Mouse (Mus musculus) thymus, adult 2 months (tissue): Measurements from ENCODE around the gene Unc79. TPM values are rescaled to one million over a fixed set of nuclear protein-coding genes. Genes with fewer than 3 reads are reported as not detected.

Source experiments
- DNase-seq: peaks from one replicate; pipeline ENCODE4 v3.0.0; 2021
- H3K27ac ChIP-seq: fragments of 200-500 bp; 2 replicates; pipeline ENCODE4 v1.5.1; 2012; ENCODE audit warnings: low read length, control low read depth; ENCODE audit not compliant: control insufficient read depth, insufficient read depth
- H3K27me3 ChIP-seq: fragments of 200-500 bp; 2 replicates; pipeline ENCODE4 v1.6.1; 2012; ENCODE audit warnings: mild to moderate bottlenecking, low read length, moderate library complexity, mixed read lengths; ENCODE audit not compliant: control insufficient read depth, insufficient read depth
- H3K36me3 ChIP-seq: fragments of 200-500 bp; 2 replicates; pipeline ENCODE4 v1.6.1; 2012; ENCODE audit warnings: mild to moderate bottlenecking, low read length, moderate library complexity; ENCODE audit not compliant: control insufficient read depth, insufficient read depth
- H3K4me1 ChIP-seq: fragments of 200-500 bp; replicated peaks from 2 replicates; pipeline ENCODE4 v1.6.1; 2012; ENCODE audit warnings: low read length; ENCODE audit not compliant: control insufficient read depth, insufficient read depth
- H3K4me3 ChIP-seq: fragments of 200-500 bp; 2 replicates; pipeline ENCODE4 v1.5.1; 2012; ENCODE audit warnings: mild to moderate bottlenecking, low read length, control low read depth, moderate library complexity; ENCODE audit not compliant: control insufficient read depth, insufficient read depth
- CTCF ChIP-seq: fragments of 200-500 bp; IDR thresholded peaks from 2 replicates; pipeline ENCODE4 v1.5.1; 2012; ENCODE audit warnings: mild to moderate bottlenecking, control low read depth, low read length, moderate library complexity, borderline replicate concordance; ENCODE audit not compliant: control insufficient read depth, poor library complexity, insufficient read depth; ENCODE audit errors: extremely low read depth
- POLR2A ChIP-seq: fragments of 200-500 bp; IDR thresholded peaks from 2 replicates; pipeline ENCODE4 v1.6.1; 2012; ENCODE audit warnings: mild to moderate bottlenecking, low read length, control low read depth, moderate library complexity; ENCODE audit not compliant: control insufficient read depth, poor library complexity, insufficient read depth; ENCODE audit errors: extremely low read depth
- WGBS: fragments of 180-500 bp; shearing (Covaris S2); methylation state at CpG from one replicate; pipeline ENCODE4 v1.1.7; 2018; 5-methylcytosine and 5-hydroxymethylcytosine counted together
- polyA plus RNA-seq: library from polyadenylated mRNA; depleted of rRNA; stranded (reverse); fragments of >200 nt; gene quantifications from 2 replicates; pipeline ENCODE4 v1.2.3, GENCODE M21; 2012

Gene Unc79
- polyA plus RNA-seq, 1 experiment: 1.1 TPM

GRCm38 (mm10) chr12:103073953-103074352, 125.3 kb downstream of the Unc79 start:
- DNase-seq: no peak
- Histone ChIP-seq H3K36me3 (no peaks in the 10 kb centered on the region), H3K27ac (no peak overlapping the region), H3K4me3 (no peak overlapping the region), H3K4me1 (no peaks in the 10 kb centered on the region), H3K27me3 (no peaks in the 10 kb centered on the region)
- TF ChIP-seq CTCF (no peak), POLR2A (no peak)
- 96% methylated on average over 4 of the region's 4 CpGs for WGBS

DNA sequence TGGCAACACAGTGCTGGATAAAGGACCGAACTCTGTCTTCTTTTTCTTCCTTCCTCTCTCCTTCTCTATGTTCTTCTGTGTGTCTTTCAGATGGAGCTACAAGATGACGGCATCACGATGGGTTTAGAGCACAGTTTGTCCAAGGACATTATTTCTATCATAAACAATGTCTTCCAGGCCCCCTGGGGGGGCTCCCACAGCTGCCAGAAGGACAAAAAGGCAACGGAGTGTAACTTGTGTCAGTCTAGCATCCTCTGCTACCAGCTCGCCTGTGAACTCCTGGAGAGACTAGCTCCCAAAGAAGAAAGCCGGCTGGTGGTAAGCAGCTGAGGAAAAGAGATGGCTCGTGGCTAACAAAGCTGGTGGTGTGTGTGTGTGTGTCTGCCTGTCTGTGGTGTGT, 130.1 kb downstream of the Unc79 start:
- H3K4me1 ChIP-seq: no peaks in the 10 kb centered on the region
- DNase-seq: no peak
- H3K4me3 ChIP-seq: no peak overlapping the region
- H3K27ac ChIP-seq: no peak overlapping the region
- 82% methylated on average over 7 of the region's 7 CpGs for WGBS
- H3K27me3 ChIP-seq: no peaks in the 10 kb centered on the region
- no peaks in the 10 kb centered on the region for H3K36me3 ChIP-seq
- no peak for TF ChIP-seq CTCF
- TF ChIP-seq POLR2A: no peak

DNA sequence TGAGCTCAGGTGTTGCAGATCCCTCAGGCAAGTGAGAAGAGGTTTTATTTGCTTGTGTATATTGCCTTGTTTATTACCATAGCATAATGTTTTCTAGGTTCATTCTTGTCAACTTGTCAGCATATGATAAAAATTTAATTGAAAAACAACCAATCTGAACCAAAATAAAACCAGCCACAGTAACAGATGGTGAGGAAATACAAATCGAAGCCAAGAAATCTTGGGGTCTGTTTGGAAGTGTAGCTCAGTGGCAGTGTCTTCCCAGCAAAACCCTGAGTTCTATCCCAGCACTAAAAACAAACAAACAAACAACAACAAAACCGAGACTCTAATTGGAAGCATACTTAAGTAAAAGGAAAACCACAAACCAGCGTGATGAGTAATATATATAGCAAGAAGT, 131.4 kb downstream of the Unc79 start:
- Histone ChIP-seq H3K36me3 (no peaks in the 10 kb centered on the region), H3K27ac (no peak overlapping the region), H3K27me3 (no peaks in the 10 kb centered on the region), H3K4me1 (no peaks in the 10 kb centered on the region), H3K4me3 (no peak overlapping the region)
- WGBS: 40% methylated on average over 3 of the region's 3 CpGs
- no peak for DNase-seq
- TF ChIP-seq POLR2A (no peak), CTCF (no peak)

DNA sequence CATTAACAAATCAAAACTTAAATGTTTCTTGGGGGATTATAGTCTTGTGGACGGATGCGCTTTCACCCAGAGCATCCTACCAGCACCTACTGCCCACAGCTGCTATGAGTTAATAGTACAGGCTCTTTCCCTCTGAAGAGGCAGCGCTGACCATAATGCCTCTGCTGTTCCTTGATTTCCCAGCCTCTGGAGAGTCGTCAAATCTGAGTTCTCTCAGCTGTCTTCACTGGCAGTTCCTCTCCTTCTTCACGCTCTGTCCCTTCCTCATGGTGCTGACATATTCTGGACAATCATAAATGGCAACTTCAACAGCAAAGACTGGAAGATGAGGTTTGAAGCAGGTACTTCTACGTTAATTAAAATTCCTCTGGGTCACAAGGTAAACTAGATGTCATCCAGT, 143.2 kb downstream of the Unc79 start:
- no peak overlapping the region for H3K27ac ChIP-seq
- 90% methylated on average over 6 of the region's 6 CpGs for WGBS
- H3K4me3 ChIP-seq: no peak overlapping the region
- TF ChIP-seq POLR2A (no peak), CTCF (no peak)
- no peaks in the 10 kb centered on the region for H3K36me3 ChIP-seq
- no peaks in the 10 kb centered on the region for H3K27me3 ChIP-seq
- H3K4me1 ChIP-seq: no peaks in the 10 kb centered on the region
- no peak for DNase-seq

DNA sequence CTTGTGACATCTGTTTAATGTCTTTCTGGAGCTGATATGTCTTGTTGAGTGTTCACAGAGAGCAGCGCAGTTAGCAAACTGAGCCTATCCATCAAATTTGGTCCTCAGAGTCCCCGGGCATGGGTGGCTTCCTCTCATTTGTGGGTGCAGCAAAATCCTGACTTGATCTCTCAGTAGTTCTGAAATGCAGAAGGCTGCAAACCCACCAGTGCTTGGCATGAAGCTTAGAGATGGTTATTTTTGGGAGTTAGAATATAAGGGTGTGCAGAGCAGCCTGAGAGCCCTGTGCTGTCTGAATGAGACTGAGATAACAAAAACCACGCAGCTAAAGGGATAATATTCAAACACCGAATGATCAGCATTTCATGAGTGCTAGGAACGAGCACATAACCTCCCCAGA, 146.5 kb downstream of the Unc79 start:
- H3K36me3 ChIP-seq: no peaks in the 10 kb centered on the region
- no peak overlapping the region for H3K4me3 ChIP-seq
- no peaks in the 10 kb centered on the region for H3K27me3 ChIP-seq
- no peak for DNase-seq
- H3K27ac ChIP-seq: no peak overlapping the region
- no peaks in the 10 kb centered on the region for H3K4me1 ChIP-seq
- TF ChIP-seq POLR2A (no peak), CTCF (no peak)
- WGBS: 82% methylated on average over 5 of the region's 5 CpGs

- H3K27me3 ChIP-seq: no peaks in the 10 kb centered on the region
- H3K4me3 ChIP-seq: no peak overlapping the region
- H3K27ac ChIP-seq: no peak overlapping the region
- H3K36me3 ChIP-seq: no peaks in the 10 kb centered on the region
- 63% methylated on average over 1 of the region's 1 CpGs for WGBS
- no peaks in the 10 kb centered on the region for H3K4me1 ChIP-seq
- TF ChIP-seq POLR2A (no peak), CTCF (no peak)
- DNase-seq: no peak
Observed at GRCm38 (mm10) chr12:103099185-103099584, 150.5 kb downstream of the Unc79 start.

- DNase-seq: no peak
Observed at GRCm38 (mm10) chr12:103100088-103100487, 151.4 kb downstream of the Unc79 start.

More at GRCm38 (mm10) chr12:103100088-103100487, 151.4 kb downstream of the Unc79 start:
- no peaks in the 10 kb centered on the region for H3K27me3 ChIP-seq
- no peak overlapping the region for H3K4me3 ChIP-seq
- H3K36me3 ChIP-seq: no peaks in the 10 kb centered on the region
- no peak overlapping the region for H3K27ac ChIP-seq
- no peaks in the 10 kb centered on the region for H3K4me1 ChIP-seq
- WGBS: 73% methylated on average over 5 of the region's 5 CpGs
- TF ChIP-seq POLR2A (no peak), CTCF (no peak)
